ENCODE assay signal across 8 mouse cellular contexts in genomic region chr10:79985334-79986231, GRCm38 (mm10). TPM values are rescaled to one million over a fixed set of nuclear protein-coding genes. Genes with fewer than 3 reads are reported as not detected.
A peak's percentile ranks its signal among the peaks of the same experiment; 100 is the strongest.
DNase-seq lines count a peak whose midpoint lies in the region; ATAC-seq lines count a peak whose summit lies in the region.

No protein-coding gene starts in this region.

- WGBS in intestine, embryonic 15.5 days = 2% methylated on average over 35 of the region's 35 CpGs

- peak overlapping the region; percentile 96 for H3K27ac ChIP-seq in intestine, embryonic 15.5 days

- peak overlapping the region; percentile 89 for H3K4me2 ChIP-seq in intestine, embryonic 15.5 days (replicated peaks)

- peak overlapping the region; percentile 54 for H3K9ac ChIP-seq in intestine, embryonic 15.5 days

- H3K4me1 ChIP-seq in intestine, embryonic 15.5 days (replicated peaks) = peaks cover 55% of the 10 kb centered on the region

- no peaks in the 10 kb centered on the region for H3K9me3 ChIP-seq in intestine, embryonic 15.5 days

- no peaks in the 10 kb centered on the region; the same call in 1 of the 2 replicates for H3K36me3 ChIP-seq in intestine, embryonic 15.5 days

- intact Hi-C loops in left cerebral cortex, postnatal 14 days (cut with DNase I) = loop anchor here (2.0 to 5.0 kb wide), 2 partner anchors 49 to 67 kb away; no protein-coding TSS in a partner anchor

- no peaks in the 10 kb centered on the region for H3K27me3 ChIP-seq in intestine, embryonic 15.5 days (replicated peaks)

- peak; percentile 76 to 90 for DNase-seq in adrenal gland, adult (ENCODE audit: inconsistent age in 2 of 2, low spot score in 1 of 2)
- no peak for DNase-seq in adrenal gland, adult 8-10 months
- peak; percentile 75 to 77 for DNase-seq in cerebellum, postnatal 36 days
- DNase-seq in gastrocnemius, postnatal 10 days = peak; percentile 57
- DNase-seq in left cerebral cortex, postnatal 14 days (ENCODE audit: low spot score in 2 of 2) = peak; percentile 62 to 71
- peak; percentile 65 for DNase-seq in skeletal muscle tissue, adult 2 months (ENCODE audit: low read depth, low spot score)

- peak overlapping the region; percentile 82 for H3K4me3 ChIP-seq in intestine, embryonic 15.5 days (replicated peaks)

- ATAC-seq in intestine, embryonic 15.5 days = no peak
- peak; percentile 18 for ATAC-seq in megakaryocyte progenitor cell, adult 5-6 weeks (replicated peaks; ENCODE audit: poor library complexity)

RNA-seq across cellular contexts. Expression of gene Tmem259, which starts 1.5 kb away (rescaled TPM):
- total RNA-seq in adrenal gland, adult 8-10 months (2022) = 100 to 1,000 TPM; 132 to 155 (median 141) TPM
- total RNA-seq in gastrocnemius, postnatal 10 days (2021) = 10 to 100 TPM; 85.5 to 90.8 TPM
- 18.1 and 19.6 TPM in 2 replicates for polyA plus RNA-seq in intestine, embryonic 15.5 days (2015; fragmentation: Nextera tagmentation; extraction: Ambion mirVana)
- 100 to 1,000 TPM; 140 to 152 TPM for total RNA-seq in left cerebral cortex, postnatal 14 days (2021)
- 38.9 and 44.2 TPM in 2 replicates for total RNA-seq in megakaryocyte progenitor cell, adult 5-6 weeks (2015)
- 44.6 and 54.8 TPM in 2 replicates for total RNA-seq in megakaryocyte progenitor cell, adult 5-6 weeks (2017)

RNA-seq across cellular contexts. Expression of gene Cnn2, which starts 2.8 kb away (rescaled TPM):
- 10 to 100 TPM; 23.9 to 36.3 (median 30.0) TPM for total RNA-seq in adrenal gland, adult 8-10 months (2022)
- total RNA-seq in gastrocnemius, postnatal 10 days (2021) = 10 to 100 TPM; 26.1 to 38.6 TPM
- 239 and 242 TPM in 2 replicates for polyA plus RNA-seq in intestine, embryonic 15.5 days (2015; fragmentation: Nextera tagmentation; extraction: Ambion mirVana)
- total RNA-seq in left cerebral cortex, postnatal 14 days (2021) = 10 to 100 TPM in 1 of 2 experiments, 1 to 10 TPM in 1; 9.5 to 11.9 TPM
- 50.5 and 52.8 TPM in 2 replicates for total RNA-seq in megakaryocyte progenitor cell, adult 5-6 weeks (2015)
- total RNA-seq in megakaryocyte progenitor cell, adult 5-6 weeks (2017) = 73.3 and 84.1 TPM in 2 replicates

RNA-seq across cellular contexts. Expression of gene Abca7, which starts 10.7 kb away (rescaled TPM):
- 10 to 100 TPM; 21.6 to 35.5 (median 27.8) TPM for total RNA-seq in adrenal gland, adult 8-10 months (2022)
- total RNA-seq in gastrocnemius, postnatal 10 days (2021) = 1 to 10 TPM; 3.2 to 4.2 TPM
- polyA plus RNA-seq in intestine, embryonic 15.5 days (2015; fragmentation: Nextera tagmentation; extraction: Ambion mirVana) = 3.0 and 3.7 TPM in 2 replicates
- 10 to 100 TPM; 10.9 TPM for total RNA-seq in left cerebral cortex, postnatal 14 days (2021)
- 15.4 and 15.8 TPM in 2 replicates for total RNA-seq in megakaryocyte progenitor cell, adult 5-6 weeks (2015)
- total RNA-seq in megakaryocyte progenitor cell, adult 5-6 weeks (2017) = 17.0 and 17.5 TPM in 2 replicates

RNA-seq across cellular contexts. Expression of gene Grin3b, which starts 15.1 kb away (rescaled TPM):
- total RNA-seq in adrenal gland, adult 8-10 months (2022) = 1 to 10 TPM in 1 of 4 experiments, under 1 TPM in 1, not detected in 2; 0.83 to 1.4 TPM
- total RNA-seq in gastrocnemius, postnatal 10 days (2021) = under 1 TPM; 0.14 to 0.38 TPM
- polyA plus RNA-seq in intestine, embryonic 15.5 days (2015; fragmentation: Nextera tagmentation; extraction: Ambion mirVana) = 0.11 TPM in 2 replicates
- under 1 TPM; 0.21 to 0.40 TPM for total RNA-seq in left cerebral cortex, postnatal 14 days (2021)
- not detected in 2 replicates for total RNA-seq in megakaryocyte progenitor cell, adult 5-6 weeks (2015)
- not detected in 2 replicates for total RNA-seq in megakaryocyte progenitor cell, adult 5-6 weeks (2017)

RNA-seq across cellular contexts. Expression of gene Wdr18, which starts 25.6 kb away (rescaled TPM):
- 10 to 100 TPM; 31.7 to 43.0 (median 36.6) TPM for total RNA-seq in adrenal gland, adult 8-10 months (2022)
- 10 to 100 TPM; 18.0 to 21.8 TPM for total RNA-seq in gastrocnemius, postnatal 10 days (2021)
- 90.3 and 94.8 TPM in 2 replicates for polyA plus RNA-seq in intestine, embryonic 15.5 days (2015; fragmentation: Nextera tagmentation; extraction: Ambion mirVana)
- 10 to 100 TPM; 45.3 to 46.5 TPM for total RNA-seq in left cerebral cortex, postnatal 14 days (2021)
- total RNA-seq in megakaryocyte progenitor cell, adult 5-6 weeks (2015) = 36.8 and 57.4 TPM in 2 replicates
- total RNA-seq in megakaryocyte progenitor cell, adult 5-6 weeks (2017) = 24.6 and 29.7 TPM in 2 replicates
